Mouse (Mus musculus) stomach, embryonic 14.5 days (tissue): Measurements from ENCODE around the gene Eif3f. TPM values are rescaled to one million over a fixed set of nuclear protein-coding genes. Genes with fewer than 3 reads are reported as not detected.

Experiments used
- ATAC-seq: fragments of 200-750 bp; cut with Nextera tagmentation; 2 replicates; pipeline ENCODE4 v1.8.0; 2017; ENCODE audit warnings: low read depth, moderate TSS enrichment; ENCODE audit not compliant: insufficient number of reproducible peaks, insufficient read depth, low FRiP score
- H3K27ac ChIP-seq: fragments of 300-500 bp; sonication (generic); 2 replicates; pipeline ENCODE4 v1.5.1; 2014; ENCODE audit warnings: mild to moderate bottlenecking, low read length, moderate library complexity, mixed read lengths
- H3K27me3 ChIP-seq: fragments of 300-500 bp; sonication (generic); 2 replicates; pipeline ENCODE4 v1.6.1; 2014; ENCODE audit warnings: low read length, control low read depth, mixed read lengths; ENCODE audit not compliant: control insufficient read depth, insufficient read depth
- H3K36me3 ChIP-seq: fragments of 300-500 bp; sonication (generic); 2 replicates; pipeline ENCODE4 v1.6.1; 2014; ENCODE audit warnings: mild to moderate bottlenecking, control low read depth, low read length, moderate library complexity, mixed read lengths; ENCODE audit not compliant: control insufficient read depth, insufficient read depth
- H3K4me1 ChIP-seq: fragments of 300-500 bp; sonication (generic); 2 replicates; pipeline ENCODE4 v1.6.1; 2014; ENCODE audit warnings: low read length, control low read depth, mixed read lengths; ENCODE audit not compliant: control insufficient read depth, insufficient read depth
- H3K4me2 ChIP-seq: fragments of 300-500 bp; sonication (generic); replicated peaks from 2 replicates; pipeline ENCODE4 v1.6.1; 2014; ENCODE audit warnings: low read depth, low read length, control low read depth
- H3K4me3 ChIP-seq: fragments of 300-500 bp; sonication (generic); 2 replicates; pipeline ENCODE4 v1.5.1; 2014; ENCODE audit warnings: low read depth, low read length, control low read depth
- H3K9ac ChIP-seq: fragments of 300-500 bp; sonication (generic); replicated peaks from 2 replicates; pipeline ENCODE4 v1.6.1; 2014; ENCODE audit warnings: low read depth, mild to moderate bottlenecking, control low read depth, low read length, moderate library complexity, mixed read lengths
- H3K9me3 ChIP-seq: fragments of 300-500 bp; sonication (generic); 2 replicates; pipeline ENCODE4 v1.6.1; 2016; ENCODE audit warnings: low read depth, low read length, control low read depth; ENCODE audit not compliant: control insufficient read depth
- WGBS: fragments of 180-500 bp; shearing (Covaris S2); extraction: QIAGEN DNeasy Blood & Tissue Kit; methylation state at CpG from one replicate; pipeline ENCODE4 v1.1.7; 2014; 5-methylcytosine and 5-hydroxymethylcytosine counted together
- polyA plus RNA-seq: library from polyadenylated mRNA; unstranded; fragments of >200 nt; fragmentation: Nextera tagmentation; extraction: Ambion mirVana; gene quantifications from 2 replicates; pipeline ENCODE4 v1.2.1, GENCODE M21; 2014

The Eif3f gene
- polyA plus RNA-seq, 1 experiment from 2014 or later: 113 TPM

GRCm38 (mm10) chr7:108935411-108935810, 1.2 kb downstream of the Eif3f start:
- no peak overlapping the region for H3K9ac ChIP-seq
- peaks cover 26% of the 10 kb centered on the region for H3K36me3 ChIP-seq
- ATAC-seq: no peak
- H3K27me3 ChIP-seq: no peaks in the 10 kb centered on the region
- 89% methylated on average over 7 of the region's 7 CpGs for WGBS
- H3K27ac ChIP-seq: no peak overlapping the region
- peaks cover 9% of the 10 kb centered on the region for H3K4me1 ChIP-seq
- no peaks in the 10 kb centered on the region for H3K9me3 ChIP-seq
- H3K4me3 ChIP-seq: peak overlapping the region; percentile 98
- H3K4me2 ChIP-seq: peak overlapping the region; percentile 84

- H3K27ac ChIP-seq: no peak overlapping the region
- peaks cover 9% of the 10 kb centered on the region for H3K4me1 ChIP-seq
- H3K36me3 ChIP-seq: peaks cover 36% of the 10 kb centered on the region
- no peaks in the 10 kb centered on the region for H3K9me3 ChIP-seq
- no peak overlapping the region for H3K4me2 ChIP-seq
- no peak overlapping the region for H3K9ac ChIP-seq
- H3K4me3 ChIP-seq: no peak overlapping the region
- H3K27me3 ChIP-seq: no peaks in the 10 kb centered on the region
- WGBS: 95% methylated on average over 4 of the region's 4 CpGs
- ATAC-seq: no peak
Observed at GRCm38 (mm10) chr7:108936591-108936990, 2.4 kb downstream of the Eif3f start.

- H3K36me3 ChIP-seq: peaks cover 50% of the 10 kb centered on the region
- H3K9ac ChIP-seq: no peak overlapping the region
- H3K27me3 ChIP-seq: no peaks in the 10 kb centered on the region
- H3K27ac ChIP-seq: no peak overlapping the region
- no peaks in the 10 kb centered on the region for H3K9me3 ChIP-seq
- no peak overlapping the region for H3K4me3 ChIP-seq
- ATAC-seq: no peak
- no peak overlapping the region for H3K4me2 ChIP-seq
- no peaks in the 10 kb centered on the region for H3K4me1 ChIP-seq
- 86% methylated on average over 9 of the region's 9 CpGs for WGBS
Observed at GRCm38 (mm10) chr7:108941466-108941865, 7.2 kb downstream of the Eif3f start.

- no peak for ATAC-seq
- no peaks in the 10 kb centered on the region for H3K9me3 ChIP-seq
- H3K36me3 ChIP-seq: peaks cover 38% of the 10 kb centered on the region
- no peaks in the 10 kb centered on the region for H3K27me3 ChIP-seq
- WGBS: 5% methylated on average over 2 of the region's 2 CpGs
- H3K9ac ChIP-seq: no peak overlapping the region
- H3K4me1 ChIP-seq: no peaks in the 10 kb centered on the region
- no peak overlapping the region for H3K27ac ChIP-seq
- no peak overlapping the region for H3K4me2 ChIP-seq
- no peak overlapping the region for H3K4me3 ChIP-seq
Observed at GRCm38 (mm10) chr7:108944002-108944401, 9.8 kb downstream of the Eif3f start.

GRCm38 (mm10) chr7:108948611-108949010, 14.4 kb downstream of the Eif3f start:
- Histone ChIP-seq H3K4me3 (no peak overlapping the region), H3K27ac (no peak overlapping the region), H3K27me3 (peaks cover 26% of the 10 kb centered on the region), H3K4me1 (0 out of 2 replicates have a peak, but pooled peaks cover 4% of the 10 kb centered on the region), H3K9me3 (no peaks in the 10 kb centered on the region), H3K36me3 (peaks cover 5% of the 10 kb centered on the region; the same call in 1 of the 2 replicates), H3K4me2 (no peak overlapping the region), H3K9ac (no peak overlapping the region)
- no peak for ATAC-seq

GRCm38 (mm10) chr7:108949301-108949700, 15.1 kb downstream of the Eif3f start:
- no peak overlapping the region for H3K4me2 ChIP-seq
- H3K27me3 ChIP-seq: peaks cover 26% of the 10 kb centered on the region
- no peak overlapping the region for H3K4me3 ChIP-seq
- WGBS: 39% methylated on average over 2 of the region's 2 CpGs
- no peak overlapping the region for H3K9ac ChIP-seq
- peaks cover 2% of the 10 kb centered on the region; the same call in 1 of the 2 replicates for H3K36me3 ChIP-seq
- no peak for ATAC-seq
- 0 out of 2 replicates have a peak, but pooled peaks cover 4% of the 10 kb centered on the region for H3K4me1 ChIP-seq
- no peak overlapping the region for H3K27ac ChIP-seq
- H3K9me3 ChIP-seq: no peaks in the 10 kb centered on the region

- Histone ChIP-seq H3K4me3 (peak within 1 kb of the TSS; percentile 41), H3K4me1 (0 out of 2 replicates have a peak, but pooled peaks cover 4% of the 10 kb centered on the region), H3K36me3 (no peaks in the 10 kb centered on the region; the same call in 1 of the 2 replicates), H3K27me3 (peaks cover 26% of the 10 kb centered on the region), H3K9me3 (no peaks in the 10 kb centered on the region), H3K4me2 (peak within 1 kb of the TSS; percentile 85), H3K9ac (no peak within 1 kb of the TSS), H3K27ac (no peak within 1 kb of the TSS)
- ATAC-seq: 0 out of 2 replicates have a peak, but pooled peaks have one; percentile 31
- under 1% methylated on average over 41 of the region's 44 CpGs for WGBS
Observed at GRCm38 (mm10) chr7:108950312-108950761, 16.1 kb downstream of the Eif3f start, which contains the start of gene Tub. Gene Tub (plus strand): TSS chr7:108950338.

GRCm38 (mm10) chr7:108950762-108951331, 16.6 kb downstream of the Eif3f start:
- Histone ChIP-seq H3K27ac (no peak overlapping the region), H3K4me2 (peak overlapping the region; percentile 85), H3K9me3 (no peaks in the 10 kb centered on the region), H3K4me1 (0 out of 2 replicates have a peak, but pooled peaks cover 4% of the 10 kb centered on the region), H3K36me3 (no peaks in the 10 kb centered on the region), H3K9ac (no peak overlapping the region), H3K4me3 (peak overlapping the region; percentile 41), H3K27me3 (peaks cover 26% of the 10 kb centered on the region)
- 1% methylated on average over 52 of the region's 52 CpGs for WGBS
- ATAC-seq: 0 out of 2 replicates have a peak, but pooled peaks have one; percentile 20
